Mouse (Mus musculus) C2C12 (cell line): ENCODE measurements around the gene Gan.

Source experiments
- CTCF ChIP-seq: IDR thresholded peaks from one replicate; pipeline ENCODE4 v1.5.1; 2011; ENCODE audit not compliant: control insufficient read depth, insufficient read depth, insufficient read length
- MAX ChIP-seq: IDR thresholded peaks from one replicate; pipeline ENCODE4 v1.6.1; 2011; ENCODE audit warnings: mild to moderate bottlenecking, control low read depth

DNA sequence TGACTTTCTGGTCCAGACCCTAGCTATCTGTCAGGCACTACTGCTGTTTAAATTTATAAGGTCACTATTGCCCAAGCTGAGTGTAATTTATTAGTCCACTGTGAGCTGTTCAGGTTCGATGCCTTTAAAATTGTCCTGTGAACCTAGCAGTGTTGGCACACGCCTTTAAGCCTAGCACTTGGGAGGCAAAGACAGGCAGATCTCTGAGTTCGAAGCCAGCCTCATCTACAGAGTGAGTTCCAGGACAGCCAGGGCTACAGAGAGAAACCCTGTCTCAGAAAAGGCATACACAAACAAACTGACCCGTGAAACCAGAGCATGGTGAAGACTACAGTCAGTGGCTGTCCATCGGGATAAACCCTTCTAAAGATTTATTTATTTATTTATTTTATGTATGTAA, 82.4 kb downstream of the Gan start:
- no peak for TF ChIP-seq MAX
- no peak for TF ChIP-seq CTCF
